Mouse (Mus musculus): Measurements from ENCODE around the gene Clk3. TPM values are rescaled to one million over a fixed set of nuclear protein-coding genes. Genes with fewer than 3 reads are reported as not detected.

Clk3 gene
- total and polyA plus RNA-seq, 3 experiments: 36.9 to 119 (median 56.8) TPM

DNA sequence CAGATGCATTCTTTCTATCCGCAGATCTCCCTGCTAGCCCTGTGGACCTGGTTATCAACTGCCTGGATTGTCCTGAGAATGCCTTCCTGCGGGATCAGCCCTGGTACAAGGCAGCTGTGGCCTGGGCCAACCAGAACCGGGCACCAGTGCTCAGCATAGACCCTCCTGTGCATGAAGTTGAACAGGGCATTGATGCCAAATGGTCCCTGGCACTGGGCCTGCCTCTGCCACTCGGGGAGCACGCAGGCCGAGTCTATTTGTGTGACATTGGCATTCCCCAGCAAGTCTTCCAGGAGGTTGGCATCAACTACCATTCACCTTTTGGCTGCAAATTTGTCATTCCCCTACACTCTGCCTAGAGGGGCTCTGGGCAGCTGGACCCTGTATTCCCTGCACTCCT, 17.5 kb downstream of the Clk3 start:
- ATAC-seq (ENCODE audit: extremely low read depth, insufficient number of reproducible peaks, low FRiP score, poor library complexity, severe bottlenecking): no peak
- Histone ChIP-seq H3K4me1 (ENCODE audit: insufficient read depth, low read depth, low read length) (peaks cover 12% of the 10 kb centered on the region), H3K4me3 (ENCODE audit: low read depth, low read length) (no peak overlapping the region), H3K36me3 (replicated peaks) (peaks cover 98% of the 10 kb centered on the region), H3K27me3 (ENCODE audit: insufficient read depth, low read length) (no peaks in the 10 kb centered on the region), H3K9me3 (replicated peaks) (no peaks in the 10 kb centered on the region)
- no peak for DNase-seq (ENCODE audit: low spot score)
- TF ChIP-seq GATA2 (IDR thresholded peaks at IDR 0.05; ENCODE audit: borderline replicate concordance, low read depth, low read length): no peak
- TF ChIP-seq CTCF (IDR thresholded peaks at IDR 0.05; ENCODE audit: low read depth, low read length): no peak
- TF ChIP-seq POLR2AphosphoS5 (IDR thresholded peaks at IDR 0.05; ENCODE audit: insufficient replicate concordance, low read depth, low read length): no peak
- no peak for TF ChIP-seq GATA1 (IDR thresholded peaks at IDR 0.05; ENCODE audit: borderline replicate concordance, low read length)
- TF ChIP-seq TAL1 (conservative IDR thresholded peaks at IDR 0.05; ENCODE audit: low read depth, low read length): no peak

GRCm38 (mm10) chr9:57747067-57747466, 18.6 kb downstream of the Clk3 start:
- peaks cover 98% of the 10 kb centered on the region for H3K36me3 ChIP-seq (replicated peaks)
- H3K9me3 ChIP-seq (replicated peaks): no peaks in the 10 kb centered on the region
- no peak for TF ChIP-seq POLR2AphosphoS5 (IDR thresholded peaks at IDR 0.05; ENCODE audit: insufficient replicate concordance, low read depth, low read length)
- no peak for TF ChIP-seq GATA1 (IDR thresholded peaks at IDR 0.05; ENCODE audit: borderline replicate concordance, low read length)
- no peak for TF ChIP-seq CTCF (IDR thresholded peaks at IDR 0.05; ENCODE audit: low read depth, low read length)
- no peak for TF ChIP-seq TAL1 (conservative IDR thresholded peaks at IDR 0.05; ENCODE audit: low read depth, low read length)
- no peak for TF ChIP-seq GATA2 (IDR thresholded peaks at IDR 0.05; ENCODE audit: borderline replicate concordance, low read depth, low read length)
- H3K4me3 ChIP-seq (ENCODE audit: low read depth, low read length): no peak overlapping the region
- H3K27me3 ChIP-seq (ENCODE audit: insufficient read depth, low read length): no peaks in the 10 kb centered on the region
- peaks cover 11% of the 10 kb centered on the region; the same call in 1 of the 2 replicates for H3K4me1 ChIP-seq (ENCODE audit: insufficient read depth, low read depth, low read length)
- ATAC-seq (ENCODE audit: extremely low read depth, insufficient number of reproducible peaks, low FRiP score, poor library complexity, severe bottlenecking) (no peak), DNase-seq (ENCODE audit: low spot score) (no peak)

GRCm38 (mm10) chr9:57744462-57745091, 21.1 kb downstream of the Clk3 start:
- TF ChIP-seq CTCF (IDR thresholded peaks at IDR 0.05; ENCODE audit: low read depth, low read length): peak; percentile 47
- no peak for TF ChIP-seq GATA1 (IDR thresholded peaks at IDR 0.05; ENCODE audit: borderline replicate concordance, low read length)
- Histone ChIP-seq H3K4me3 (ENCODE audit: low read depth, low read length) (no peak overlapping the region), H3K9me3 (replicated peaks) (no peaks in the 10 kb centered on the region), H3K27me3 (ENCODE audit: insufficient read depth, low read length) (no peaks in the 10 kb centered on the region), H3K36me3 (replicated peaks) (peaks cover 98% of the 10 kb centered on the region), H3K4me1 (ENCODE audit: insufficient read depth, low read depth, low read length) (0 out of 2 replicates have a peak, but pooled peaks cover 3% of the 10 kb centered on the region)
- DNase-seq (ENCODE audit: low spot score) (no peak), ATAC-seq (ENCODE audit: extremely low read depth, insufficient number of reproducible peaks, low FRiP score, poor library complexity, severe bottlenecking) (no peak)

DNA sequence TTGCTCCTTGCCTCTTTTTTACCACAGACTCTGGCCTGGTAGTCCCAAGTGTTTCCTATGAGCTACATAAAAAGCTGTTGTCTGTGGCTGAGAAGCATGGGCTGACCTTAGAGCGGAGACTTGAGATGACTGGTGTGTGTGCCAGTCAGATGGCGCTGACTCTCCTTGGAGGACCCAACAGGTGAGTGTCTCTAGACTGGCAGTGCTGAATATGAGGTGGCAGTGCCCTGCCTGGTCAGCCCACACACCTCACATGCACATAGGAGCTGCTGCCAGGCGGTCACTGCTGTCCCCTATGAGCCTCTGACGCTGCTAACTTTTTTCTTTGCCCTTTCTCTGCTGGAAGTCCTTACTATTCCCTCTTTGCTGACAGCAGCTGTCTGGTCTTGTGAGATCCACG, 25.8 kb downstream of the Clk3 start:
- H3K27me3 ChIP-seq (ENCODE audit: insufficient read depth, low read length): no peaks in the 10 kb centered on the region
- DNase-seq (ENCODE audit: low spot score) (no peak), ATAC-seq (ENCODE audit: extremely low read depth, insufficient number of reproducible peaks, low FRiP score, poor library complexity, severe bottlenecking) (no peak)
- no peaks in the 10 kb centered on the region for H3K9me3 ChIP-seq (replicated peaks)
- TF ChIP-seq POLR2AphosphoS5 (IDR thresholded peaks at IDR 0.05; ENCODE audit: insufficient replicate concordance, low read depth, low read length) (no peak), CTCF (IDR thresholded peaks at IDR 0.05; ENCODE audit: low read depth, low read length) (no peak), GATA1 (IDR thresholded peaks at IDR 0.05; ENCODE audit: borderline replicate concordance, low read length) (no peak), TAL1 (conservative IDR thresholded peaks at IDR 0.05; ENCODE audit: low read depth, low read length) (no peak), GATA2 (IDR thresholded peaks at IDR 0.05; ENCODE audit: borderline replicate concordance, low read depth, low read length) (no peak)
- no peak overlapping the region for H3K4me3 ChIP-seq (ENCODE audit: low read depth, low read length)
- H3K36me3 ChIP-seq (replicated peaks): peaks cover 92% of the 10 kb centered on the region
- peaks cover 11% of the 10 kb centered on the region for H3K4me1 ChIP-seq (ENCODE audit: insufficient read depth, low read depth, low read length)

DNA sequence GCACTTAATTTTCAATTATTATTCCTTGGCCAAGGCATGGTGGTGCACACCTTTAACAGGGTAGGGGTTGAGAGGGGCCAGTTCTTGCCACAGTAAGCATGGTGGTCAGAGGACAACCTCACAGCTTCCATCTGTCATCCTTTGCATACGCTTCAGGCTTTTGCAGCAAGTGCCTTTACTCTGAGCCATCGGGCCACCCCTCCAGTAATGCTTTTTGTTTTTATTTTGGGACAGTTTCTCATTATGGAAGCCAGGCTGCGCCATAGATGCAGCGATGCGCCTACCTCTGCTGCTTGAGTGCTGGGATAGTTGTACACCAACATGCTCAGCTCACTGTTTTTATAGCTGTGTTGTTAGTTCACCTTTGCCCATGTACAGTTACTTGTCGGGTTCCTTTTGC, 32.1 kb downstream of the Clk3 start:
- ATAC-seq (ENCODE audit: extremely low read depth, insufficient number of reproducible peaks, low FRiP score, poor library complexity, severe bottlenecking): no peak
- peaks cover 8% of the 10 kb centered on the region for H3K4me1 ChIP-seq (ENCODE audit: insufficient read depth, low read depth, low read length)
- H3K27me3 ChIP-seq (ENCODE audit: insufficient read depth, low read length): no peaks in the 10 kb centered on the region
- TF ChIP-seq TAL1 (conservative IDR thresholded peaks at IDR 0.05; ENCODE audit: low read depth, low read length) (no peak), POLR2AphosphoS5 (IDR thresholded peaks at IDR 0.05; ENCODE audit: insufficient replicate concordance, low read depth, low read length) (no peak), CTCF (IDR thresholded peaks at IDR 0.05; ENCODE audit: low read depth, low read length) (no peak), GATA2 (IDR thresholded peaks at IDR 0.05; ENCODE audit: borderline replicate concordance, low read depth, low read length) (no peak), GATA1 (IDR thresholded peaks at IDR 0.05; ENCODE audit: borderline replicate concordance, low read length) (no peak)
- peaks cover 84% of the 10 kb centered on the region for H3K36me3 ChIP-seq (replicated peaks)
- no peaks in the 10 kb centered on the region for H3K9me3 ChIP-seq (replicated peaks)
- H3K4me3 ChIP-seq (ENCODE audit: low read depth, low read length): no peak overlapping the region
- DNase-seq (ENCODE audit: low spot score): no peak

- Histone ChIP-seq H3K27me3 (ENCODE audit: insufficient read depth, low read length) (no peaks in the 10 kb centered on the region), H3K4me1 (ENCODE audit: insufficient read depth, low read depth, low read length) (no peaks in the 10 kb centered on the region), H3K36me3 (replicated peaks) (peaks cover 85% of the 10 kb centered on the region), H3K9me3 (replicated peaks) (no peaks in the 10 kb centered on the region), H3K4me3 (ENCODE audit: low read depth, low read length) (no peak overlapping the region)
- DNase-seq (ENCODE audit: low spot score) (no peak), ATAC-seq (ENCODE audit: extremely low read depth, insufficient number of reproducible peaks, low FRiP score, poor library complexity, severe bottlenecking) (no peak)
- TF ChIP-seq GATA1 (IDR thresholded peaks at IDR 0.05; ENCODE audit: borderline replicate concordance, low read length) (no peak), CTCF (IDR thresholded peaks at IDR 0.05; ENCODE audit: low read depth, low read length) (no peak), TAL1 (conservative IDR thresholded peaks at IDR 0.05; ENCODE audit: low read depth, low read length) (no peak), GATA2 (IDR thresholded peaks at IDR 0.05; ENCODE audit: borderline replicate concordance, low read depth, low read length) (no peak), POLR2AphosphoS5 (IDR thresholded peaks at IDR 0.05; ENCODE audit: insufficient replicate concordance, low read depth, low read length) (no peak)
Observed at GRCm38 (mm10) chr9:57728312-57728711, 37.3 kb downstream of the Clk3 start.

All from G1E (cell line).